Mouse (Mus musculus) midbrain, embryonic 11.5 days (tissue): Measurements from ENCODE around the gene Mcm8. TPM values are rescaled to one million over a fixed set of nuclear protein-coding genes. Genes with fewer than 3 reads are reported as not detected.

Source experiments
- ATAC-seq: fragments of 200-750 bp; cut with Nextera tagmentation; 2 replicates; pipeline ENCODE4 v1.8.0; 2017; ENCODE audit warnings: moderate TSS enrichment, moderate library complexity; ENCODE audit not compliant: low FRiP score
- DNase-seq: peaks from one replicate; pipeline ENCODE4 v3.0.0; 2015; ENCODE audit warnings: low spot score; ENCODE audit errors: missing footprints
- H3K27ac ChIP-seq: fragments of 300-500 bp; sonication (generic); 2 replicates; pipeline ENCODE4 v1.5.1; 2014; ENCODE audit warnings: low read depth, low read length
- H3K27me3 ChIP-seq: fragments of 300-500 bp; sonication (generic); 2 replicates; pipeline ENCODE4 v1.6.1; 2014; ENCODE audit warnings: mild to moderate bottlenecking, low read length, moderate library complexity, mixed read lengths; ENCODE audit not compliant: control insufficient read depth, insufficient read depth
- H3K36me3 ChIP-seq: fragments of 300-500 bp; sonication (generic); 2 replicates; pipeline ENCODE4 v1.6.1; 2014; ENCODE audit warnings: mild to moderate bottlenecking, low read length, moderate library complexity, mixed read lengths; ENCODE audit not compliant: control insufficient read depth, insufficient read depth
- H3K4me1 ChIP-seq: fragments of 300-500 bp; sonication (generic); 2 replicates; pipeline ENCODE4 v1.6.1; 2014; ENCODE audit warnings: low read length; ENCODE audit not compliant: control insufficient read depth, insufficient read depth
- H3K4me2 ChIP-seq: fragments of 300-500 bp; sonication (generic); 2 replicates; pipeline ENCODE4 v1.6.1; 2014; ENCODE audit warnings: mild to moderate bottlenecking, moderate library complexity
- H3K4me3 ChIP-seq: fragments of 300-500 bp; sonication (generic); 2 replicates; pipeline ENCODE4 v1.5.1; 2014; ENCODE audit warnings: low read depth, low read length
- H3K9ac ChIP-seq: fragments of 300-500 bp; sonication (generic); 2 replicates; pipeline ENCODE4 v1.6.1; 2014; ENCODE audit warnings: low read length
- H3K9me3 ChIP-seq: fragments of 300-500 bp; sonication (generic); 2 replicates; pipeline ENCODE4 v1.6.1; 2016; ENCODE audit warnings: low read length; ENCODE audit not compliant: control insufficient read depth
- WGBS: fragments of 180-500 bp; shearing (Covaris S2); extraction: QIAGEN DNeasy Blood & Tissue Kit; methylation state at CpG from one replicate; pipeline ENCODE4 v1.1.7; 2014; 5-methylcytosine and 5-hydroxymethylcytosine counted together
- polyA plus RNA-seq: library from polyadenylated mRNA; unstranded; fragments of >200 nt; fragmentation: Nextera tagmentation; extraction: Ambion mirVana; gene quantifications from 2 replicates; pipeline ENCODE4 v1.2.1, GENCODE M21; 2014

Gene Mcm8
- polyA plus RNA-seq, 1 experiment from 2014 or later: 23.7 TPM

GRCm38 (mm10) chr2:132880844-132881645 is 65.1 kb downstream of the Mcm8 start, which contains the start of gene Lrrn4:
TSS of gene Lrrn4 (minus strand) at chr2:132880891.
- no peaks in the 10 kb centered on the region for H3K9me3 ChIP-seq
- peak within 1 kb of the TSS; percentile 6; the same call in 1 of the 2 replicates for H3K9ac ChIP-seq
- peak within 1 kb of the TSS; percentile 91 for H3K4me2 ChIP-seq
- H3K4me1 ChIP-seq: peaks cover 18% of the 10 kb centered on the region
- 5% methylated on average over 12 of the region's 12 CpGs for WGBS
- ATAC-seq: no peak
- H3K27ac ChIP-seq: no peak within 1 kb of the TSS
- no peaks in the 10 kb centered on the region for H3K36me3 ChIP-seq
- H3K27me3 ChIP-seq: peaks cover 30% of the 10 kb centered on the region
- H3K4me3 ChIP-seq: peak within 1 kb of the TSS; percentile 53
- peak; percentile 87 for DNase-seq

DNA sequence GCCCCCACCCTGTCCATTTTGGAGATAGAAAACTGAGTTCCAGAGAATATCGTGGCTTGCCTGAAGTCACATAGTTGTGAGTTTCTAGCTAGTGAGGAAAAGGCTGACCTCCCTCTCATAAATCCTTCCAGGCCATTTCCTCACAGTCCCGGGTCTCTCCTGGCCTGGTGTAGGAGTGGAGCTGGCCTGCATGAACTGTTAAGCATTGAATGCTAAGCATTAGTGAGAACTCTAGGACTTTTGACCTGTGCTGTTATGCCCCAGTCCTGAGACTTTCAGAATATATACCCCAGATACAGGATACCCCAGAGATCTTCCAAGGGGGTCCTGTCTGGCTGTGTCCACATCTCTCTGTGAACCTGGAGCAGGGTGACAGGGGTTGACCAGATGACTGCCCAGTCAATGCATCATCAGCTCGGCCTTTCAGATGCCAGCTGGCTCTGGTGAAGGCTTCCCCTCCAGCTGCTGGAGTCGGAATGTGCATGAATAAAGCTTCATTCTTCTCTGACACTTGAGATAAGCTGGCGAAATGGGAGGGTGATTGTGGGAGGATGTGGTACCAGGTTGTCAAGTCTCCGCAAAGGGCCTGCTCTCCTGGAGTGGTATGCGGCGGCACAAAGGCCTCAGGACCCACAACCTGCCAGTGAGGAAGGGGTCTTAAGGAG is 68.5 kb downstream of the Mcm8 start:
- no peak overlapping the region for H3K27ac ChIP-seq
- peaks cover 13% of the 10 kb centered on the region for H3K4me1 ChIP-seq
- ATAC-seq: no peak
- no peak overlapping the region for H3K4me2 ChIP-seq
- H3K9me3 ChIP-seq: no peaks in the 10 kb centered on the region
- H3K4me3 ChIP-seq: no peak overlapping the region
- no peaks in the 10 kb centered on the region for H3K36me3 ChIP-seq
- 85% methylated on average over 8 of the region's 8 CpGs for WGBS
- no peak for DNase-seq
- peaks cover 16% of the 10 kb centered on the region for H3K27me3 ChIP-seq
- no peak overlapping the region for H3K9ac ChIP-seq

- no peaks in the 10 kb centered on the region for H3K9me3 ChIP-seq
- peaks cover 9% of the 10 kb centered on the region for H3K4me1 ChIP-seq
- no peaks in the 10 kb centered on the region for H3K36me3 ChIP-seq
- H3K27me3 ChIP-seq: peaks cover 10% of the 10 kb centered on the region
- H3K4me3 ChIP-seq: no peak overlapping the region
- no peak overlapping the region for H3K27ac ChIP-seq
- DNase-seq: no peak
- no peak for ATAC-seq
- no peak overlapping the region for H3K9ac ChIP-seq
- no peak overlapping the region for H3K4me2 ChIP-seq
- WGBS: 94% methylated on average over 7 of the region's 7 CpGs
Measured at GRCm38 (mm10) chr2:132885312-132885711, 69.4 kb downstream of the Mcm8 start.

Other genes with a start within 250 kb of the Mcm8 start
- gene Gpcpd1, start 228.4 kb upstream of the Mcm8 start, polyA plus RNA-seq: 41.7 and 50.4 TPM in 2 replicates
- gene Shld1, start 129.2 kb upstream of the Mcm8 start, polyA plus RNA-seq: 17.9 and 20.5 TPM in 2 replicates
- 23.0 and 25.5 TPM in 2 replicates for gene Chgb, start 34.9 kb upstream of the Mcm8 start, polyA plus RNA-seq
- 31.8 and 32.9 TPM in 2 replicates for gene Trmt6, start 86 bp upstream of the Mcm8 start, polyA plus RNA-seq
- gene Crls1, start 30.5 kb downstream of the Mcm8 start, polyA plus RNA-seq: 24.7 and 25.5 TPM in 2 replicates
- 0.14 and 0.18 TPM in 2 replicates for gene Lrrn4, start 64.8 kb downstream of the Mcm8 start, polyA plus RNA-seq
- gene Fermt1, start 129.8 kb downstream of the Mcm8 start, polyA plus RNA-seq: 1.1 and 1.4 TPM in 2 replicates